Mouse (Mus musculus) adrenal gland, postnatal 36 days (tissue): ENCODE data around the gene Polr3e. TPM values are rescaled to one million over a fixed set of nuclear protein-coding genes. Genes with fewer than 3 reads are reported as not detected.

Source experiments
- DNase-seq, 2 experiments: peaks; one replicate each; pipeline ENCODE4 v3.0.0; 2021; ENCODE audit warnings: mixed read lengths in 1 of 2
- long read RNA-seq, 2 experiments: library from polyadenylated mRNA; stranded (forward); transcript quantifications; one replicate each; pipeline ENCODE4 v2.0.0; 2021; ENCODE audit warnings: borderline sequencing depth in 2 of 2
- total RNA-seq, 2 experiments: library from RNA; stranded (reverse); gene quantifications; 2 replicates each; pipeline ENCODE4 v1.2.3; 2021

Gene Polr3e
- total RNA-seq = 10 to 100 TPM; 23.1 to 25.9 TPM
- long read RNA-seq, experiment 1, full-length matches to known transcripts = 21 of 40 reads
- long read RNA-seq, experiment 1, partial matches to known transcripts = 11 of 40 reads
- long read RNA-seq, experiment 1, other reads (novel, unspliced or antisense) = 8 of 40 reads
- long read RNA-seq, experiment 2, full-length matches to known transcripts = 8 of 10 reads
- long read RNA-seq, experiment 2, partial matches to known transcripts = 0 of 10 reads
- long read RNA-seq, experiment 2, other reads (novel, unspliced or antisense) = 2 of 10 reads

- peak; percentile 99 to 100 for DNase-seq
Measured at GRCm38 (mm10) chr7:120917592-120918461, at the start of gene Polr3e. Gene Polr3e, plus strand, starts transcription at chr7:120917744.

GRCm38 (mm10) chr7:120869883-120870282 lies 47.7 kb upstream of the Polr3e start:
- no peak for DNase-seq

DNA sequence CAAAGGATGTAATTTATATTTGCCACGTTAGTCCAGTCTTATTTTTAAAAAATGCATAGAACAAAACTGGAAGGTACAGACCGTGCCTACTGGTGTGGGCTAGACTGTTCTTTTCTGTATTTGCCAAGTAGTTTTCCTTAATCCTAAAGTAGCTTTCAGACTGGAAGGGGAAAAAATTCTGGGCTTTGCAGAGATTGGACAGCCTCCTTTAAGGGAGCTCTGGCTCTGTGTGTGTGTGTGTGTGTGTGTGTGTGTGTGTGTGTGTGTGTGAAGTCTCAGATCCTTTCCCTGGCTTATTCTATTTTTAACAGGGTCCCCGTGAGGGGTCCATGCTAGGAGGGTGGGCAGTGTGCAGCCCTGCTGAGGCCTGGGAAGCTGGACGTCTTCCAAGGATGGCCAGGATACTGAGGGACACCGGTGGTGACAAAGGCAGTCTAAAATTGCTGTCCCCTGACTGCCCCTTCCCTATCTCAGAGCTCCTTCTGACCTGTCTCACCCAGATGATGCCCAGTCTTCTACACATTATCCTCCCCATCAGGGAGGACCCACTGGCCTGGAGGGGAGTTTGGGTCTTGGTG lies 47.0 kb upstream of the Polr3e start:
- peak in 1 of 2 experiments; percentile 40 for DNase-seq

GRCm38 (mm10) chr7:120873083-120873482 lies 44.5 kb upstream of the Polr3e start:
- no peak for DNase-seq

- no peak for DNase-seq
Measured at GRCm38 (mm10) chr7:120874021-120874420, 43.5 kb upstream of the Polr3e start.

DNA sequence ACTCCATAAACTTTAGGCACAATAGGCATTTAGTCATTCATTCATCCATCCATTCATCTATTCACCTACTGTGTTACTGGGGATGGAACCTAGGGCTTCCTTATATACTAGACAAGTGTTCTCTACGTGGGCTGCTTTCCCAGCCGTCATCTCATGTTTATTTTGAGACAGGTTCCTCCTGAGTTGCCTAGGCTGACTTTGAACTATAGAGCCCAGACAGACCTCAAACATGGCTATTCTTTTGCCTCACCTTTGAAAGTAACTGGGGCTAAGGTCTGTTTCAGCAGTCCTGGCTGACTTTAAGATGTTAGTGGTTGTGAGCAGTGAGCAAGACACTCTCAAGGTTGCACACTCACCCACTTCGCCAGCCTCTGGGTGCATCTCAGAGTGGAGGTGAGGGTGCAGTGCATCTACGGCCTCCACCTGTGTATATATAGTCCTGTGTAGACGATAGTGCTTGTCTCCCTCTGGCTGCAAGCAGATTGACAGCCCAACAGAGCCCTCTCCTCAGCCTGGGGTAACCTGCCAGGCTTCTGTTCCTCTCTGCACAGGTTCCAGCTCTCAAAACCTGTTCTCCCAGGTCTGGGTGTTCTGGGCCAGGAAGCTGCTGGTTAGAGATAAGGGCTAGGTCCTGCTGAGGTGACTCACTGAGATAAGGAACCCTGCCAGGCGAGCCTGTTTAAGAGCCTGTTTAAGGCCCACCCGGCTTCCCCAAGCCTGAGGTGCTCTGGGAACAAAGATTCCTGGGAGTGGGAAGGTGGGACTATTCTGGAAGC lies 42.6 kb upstream of the Polr3e start:
- DNase-seq = no peak

- DNase-seq = no peak
Measured at GRCm38 (mm10) chr7:120875540-120876388, 41.8 kb upstream of the Polr3e start.

DNA sequence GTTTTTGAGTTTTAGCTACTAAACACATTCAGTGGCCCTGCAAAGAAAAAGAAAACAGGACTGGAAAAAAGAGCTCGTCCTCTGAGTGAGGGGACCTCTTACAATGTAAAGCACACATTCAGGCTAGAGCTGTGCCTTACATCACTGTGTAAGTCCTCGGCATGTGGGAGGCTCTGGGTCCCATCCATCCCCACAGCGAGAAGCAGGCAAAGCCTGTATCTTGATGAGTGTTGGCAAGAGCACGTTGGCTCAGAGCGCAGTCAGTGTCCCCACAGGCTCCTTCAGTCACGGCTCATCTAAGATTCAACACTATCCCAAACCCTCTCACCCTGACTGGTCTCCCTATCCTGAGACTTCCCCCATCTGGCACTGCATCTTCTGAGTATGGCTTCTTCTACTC lies 39.3 kb upstream of the Polr3e start:
- DNase-seq = no peak

DNA sequence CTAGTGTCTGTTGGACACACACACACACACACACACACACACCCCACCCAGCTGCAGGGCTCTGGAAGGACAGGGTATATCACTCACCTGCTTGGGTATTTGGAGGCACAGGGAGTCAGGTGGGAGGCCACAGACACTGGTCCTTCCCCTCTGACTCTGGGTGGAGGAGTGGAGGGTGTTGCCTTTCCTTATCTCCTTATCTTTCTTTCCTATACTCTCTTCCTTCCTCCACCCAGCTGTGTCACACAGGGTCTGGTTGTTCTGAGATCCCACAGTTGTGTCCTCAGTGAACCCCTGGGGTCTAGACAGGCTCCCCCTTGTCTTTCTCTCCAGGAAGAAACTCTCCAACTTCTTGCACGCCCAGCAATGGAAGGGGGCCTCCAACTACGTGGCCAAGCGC lies 37.6 kb upstream of the Polr3e start:
- DNase-seq = no peak

DNA sequence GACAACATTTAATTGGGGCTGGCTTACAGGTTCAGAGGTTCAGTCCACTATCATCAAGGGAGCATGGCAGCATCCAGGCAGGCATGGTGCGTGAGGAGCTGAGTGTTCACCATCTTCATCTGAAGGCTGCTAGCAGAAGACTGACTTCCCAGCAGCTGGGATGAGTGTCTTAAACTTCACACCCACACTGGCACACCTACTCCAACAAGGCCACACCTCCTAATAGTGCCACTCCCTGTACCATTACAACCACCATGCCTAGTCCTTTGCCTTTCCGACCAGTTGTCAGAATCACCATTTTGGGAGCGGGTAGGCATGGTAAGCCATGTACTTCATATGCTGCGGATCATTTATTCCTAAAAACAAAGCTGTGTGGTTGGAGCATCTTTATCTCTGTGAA lies 36.8 kb upstream of the Polr3e start:
- no peak for DNase-seq

DNA sequence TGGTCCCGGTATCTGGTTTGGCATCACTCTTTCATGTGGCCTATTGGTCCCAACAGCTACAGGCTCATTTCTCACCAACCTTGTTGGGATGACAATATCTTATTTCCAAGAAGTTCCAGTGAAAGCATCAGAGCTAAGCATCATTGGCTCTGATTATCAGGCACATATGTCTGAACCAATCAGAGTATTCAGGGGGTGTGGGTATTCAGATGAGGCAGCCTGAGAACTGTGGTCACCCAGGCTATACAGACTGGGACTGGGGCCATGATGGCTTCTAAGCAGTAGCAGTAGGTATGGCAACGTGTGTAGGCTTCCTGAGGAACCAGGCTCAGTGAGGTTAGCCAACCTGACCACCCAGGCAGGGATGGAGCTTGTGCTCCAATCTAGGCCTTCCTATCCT lies 36.1 kb upstream of the Polr3e start:
- no peak for DNase-seq

GRCm38 (mm10) chr7:120882674-120883073 lies 34.9 kb upstream of the Polr3e start:
- DNase-seq = no peak

GRCm38 (mm10) chr7:120883523-120884290 lies 33.8 kb upstream of the Polr3e start:
- no peak for DNase-seq

DNA sequence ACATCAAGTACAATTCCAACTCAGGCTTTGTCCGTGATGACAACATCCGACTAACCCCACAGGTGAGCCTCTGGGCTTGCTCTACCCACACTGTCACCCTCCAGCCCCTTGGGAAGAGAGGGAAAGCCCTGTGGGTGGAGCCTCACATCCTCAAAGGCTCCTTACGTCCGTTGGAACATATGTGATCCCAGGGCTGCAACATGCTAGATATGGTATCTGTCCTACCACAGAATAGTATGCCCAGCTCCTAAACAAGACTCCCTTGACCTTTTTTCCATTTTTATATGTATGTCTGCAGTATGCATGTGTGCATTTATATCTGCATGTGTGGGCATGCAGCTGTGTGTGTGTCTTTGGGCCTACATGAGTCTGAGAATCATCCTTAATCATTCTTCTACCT lies 32.8 kb upstream of the Polr3e start:
- no peak for DNase-seq

DNA sequence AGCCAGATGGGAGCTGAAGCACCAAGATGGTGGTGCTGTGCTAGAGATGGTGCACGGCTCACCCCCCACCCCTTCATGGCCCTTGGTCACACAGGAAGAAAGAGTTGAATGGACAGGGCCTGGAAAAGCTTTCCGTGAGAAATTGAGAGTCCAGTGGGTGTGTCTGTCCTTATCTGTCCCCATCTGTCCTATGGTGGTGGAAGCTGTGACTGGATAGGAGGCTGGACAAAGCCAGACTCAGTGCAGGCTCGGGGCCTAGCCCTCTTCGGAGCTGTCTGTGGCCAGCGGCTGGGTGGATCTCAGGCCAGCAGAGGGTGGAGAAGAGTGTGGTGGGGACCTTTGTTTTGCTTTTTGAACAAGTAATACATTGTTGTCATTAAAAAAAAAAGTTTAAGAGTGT lies 24.4 kb upstream of the Polr3e start:
- DNase-seq = no peak

DNA sequence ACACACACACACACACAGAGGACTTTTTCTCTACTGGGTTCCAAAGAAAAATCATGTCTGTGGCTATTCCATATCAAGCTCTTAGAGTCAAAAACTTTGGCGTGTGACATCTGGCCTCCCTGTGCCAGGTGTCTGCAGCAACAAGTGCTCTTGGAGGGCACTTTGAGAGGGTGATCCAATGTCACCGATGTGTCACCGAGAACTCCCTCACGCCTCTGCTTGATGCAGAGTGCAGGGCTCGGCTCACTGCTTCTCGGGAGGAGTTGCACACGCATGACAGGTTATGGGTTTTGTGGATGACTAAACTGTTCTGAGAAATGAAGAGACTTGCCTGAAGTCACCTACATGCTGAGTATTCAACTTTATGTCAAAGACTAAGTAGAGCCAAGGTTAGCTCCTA lies 20.5 kb upstream of the Polr3e start:
- DNase-seq = no peak

- peak; percentile 30 to 33 for DNase-seq
Measured at GRCm38 (mm10) chr7:120897711-120898335, 19.7 kb upstream of the Polr3e start.

GRCm38 (mm10) chr7:120900191-120900590 lies 17.4 kb upstream of the Polr3e start:
- DNase-seq = no peak

GRCm38 (mm10) chr7:120901701-120902100 lies 15.8 kb upstream of the Polr3e start:
- DNase-seq = no peak

- no peak for DNase-seq
Measured at GRCm38 (mm10) chr7:120902931-120903330, 14.6 kb upstream of the Polr3e start.
